Mouse (Mus musculus): ENCODE results near the gene Zfp423.

DNA sequence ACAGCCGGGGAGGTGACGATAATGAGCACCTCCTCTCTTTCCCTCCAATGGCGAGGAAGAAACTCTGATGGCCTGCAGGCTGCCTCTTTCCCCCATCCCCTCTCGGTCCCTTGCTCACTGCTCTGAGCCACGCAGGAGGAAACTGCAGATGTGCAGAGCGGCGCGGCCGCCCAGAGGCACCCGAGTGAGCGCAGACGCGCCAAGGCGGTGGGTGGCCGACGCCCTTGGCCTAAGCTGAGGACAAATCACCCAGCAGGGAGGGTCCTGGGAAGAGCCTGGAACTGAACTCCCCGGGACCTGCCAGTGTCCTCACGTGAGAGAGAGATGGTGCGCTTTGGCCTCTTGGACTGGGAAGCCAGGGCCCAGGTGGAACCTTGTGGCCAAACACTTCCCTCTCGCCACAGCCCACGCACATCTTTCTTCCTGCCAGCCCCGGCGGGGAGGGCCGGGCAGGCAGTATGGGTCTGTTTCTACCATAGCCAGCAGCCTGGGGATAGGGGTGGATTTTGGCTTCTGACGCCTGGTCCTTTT is 296.5 kb downstream of the Zfp423 start:
- no peak for TF ChIP-seq CTCF (conservative IDR thresholded peaks at IDR 0.05; ENCODE audit: low read length)
- TF ChIP-seq NANOG (IDR thresholded peaks at IDR 0.05; ENCODE audit: borderline replicate concordance, low read length), result no peak
- no peak for TF ChIP-seq POU5F1 (IDR thresholded peaks at IDR 0.05; ENCODE audit: borderline replicate concordance, low read length)
